Mouse (Mus musculus) kidney, postnatal 10 days (tissue): ENCODE data around the gene Bok.

Experiments
- DNase-seq: peaks from one replicate; pipeline ENCODE4 v3.0.0; 2021; ENCODE audit warnings: mixed read lengths

Gene Bok

DNA sequence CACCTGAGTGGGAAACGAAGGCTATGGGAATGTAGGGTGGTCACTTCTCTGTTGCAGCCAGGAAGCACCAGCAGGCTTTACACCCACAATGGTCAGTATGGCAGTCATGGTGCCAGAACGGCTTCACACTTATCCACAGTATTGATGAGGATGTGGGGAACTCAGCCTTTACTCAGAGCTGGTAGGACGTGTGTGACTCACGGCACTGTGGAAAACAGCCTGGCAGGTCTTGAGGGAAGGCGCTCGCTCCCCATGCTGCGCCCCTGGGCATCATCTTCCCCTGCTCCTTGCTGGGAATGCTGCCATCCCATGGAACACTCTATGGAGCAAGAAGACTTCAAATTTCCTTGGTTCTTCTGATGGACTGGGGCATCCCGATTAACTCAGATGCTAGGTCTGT, 5.6 kb downstream of the Bok start:
- no peak for DNase-seq

DNA sequence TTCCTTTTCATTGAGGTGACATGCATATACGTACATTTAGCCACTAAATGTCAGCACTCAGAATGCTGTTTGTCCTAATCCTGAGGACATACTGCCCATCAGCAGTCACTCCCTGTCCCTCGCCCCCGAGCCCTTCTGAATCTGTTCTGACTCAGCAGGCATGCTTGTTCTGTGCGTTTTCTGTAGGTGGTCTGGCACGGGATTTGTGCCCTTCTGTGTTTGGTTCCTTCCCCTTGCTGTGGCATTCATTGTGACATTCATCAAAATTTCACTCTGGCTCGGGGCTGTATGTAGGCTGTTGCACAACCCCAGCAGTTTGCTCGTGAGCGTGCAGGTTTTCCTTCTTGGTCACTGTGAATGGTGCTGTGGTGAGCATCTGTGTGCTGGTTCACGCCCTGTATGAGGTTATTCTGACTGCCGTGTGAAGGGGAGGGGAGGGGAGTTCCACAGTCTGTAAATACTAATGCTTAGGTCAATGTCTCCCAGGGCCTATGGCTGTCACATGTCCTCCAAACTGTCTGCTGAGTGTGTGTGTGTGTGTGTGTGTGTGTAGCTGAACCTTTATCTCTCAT, 6.4 kb downstream of the Bok start:
- no peak for DNase-seq

- DNase-seq: no peak
These were observed 7.3 kb downstream of the Bok start for GRCm38 (mm10) chr1:93692773-93693172.

- DNase-seq: no peak
These were observed 8.0 kb downstream of the Bok start for GRCm38 (mm10) chr1:93693502-93693901.

GRCm38 (mm10) chr1:93693943-93694342, 8.5 kb downstream of the Bok start:
- peak; percentile 27 for DNase-seq

DNA sequence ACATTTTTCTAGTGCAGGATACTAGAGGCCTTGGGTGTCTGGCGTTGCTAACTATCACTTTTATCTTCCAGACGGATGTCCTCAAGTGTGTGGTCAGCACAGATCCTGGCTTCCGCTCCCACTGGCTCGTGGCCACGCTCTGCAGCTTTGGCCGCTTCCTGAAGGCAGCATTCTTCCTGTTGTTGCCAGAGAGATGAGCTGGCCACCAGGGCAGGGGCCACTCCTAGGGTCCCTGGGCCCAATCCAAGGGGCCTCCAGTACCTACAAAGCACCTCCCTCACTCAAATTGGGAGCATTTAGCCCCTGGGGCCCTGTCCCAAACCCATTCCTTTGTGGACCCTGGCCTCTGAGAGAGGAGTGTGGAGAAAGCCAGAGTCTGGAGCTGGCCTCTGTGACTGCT, 9.5 kb downstream of the Bok start:
- DNase-seq: peak; percentile 88

DNA sequence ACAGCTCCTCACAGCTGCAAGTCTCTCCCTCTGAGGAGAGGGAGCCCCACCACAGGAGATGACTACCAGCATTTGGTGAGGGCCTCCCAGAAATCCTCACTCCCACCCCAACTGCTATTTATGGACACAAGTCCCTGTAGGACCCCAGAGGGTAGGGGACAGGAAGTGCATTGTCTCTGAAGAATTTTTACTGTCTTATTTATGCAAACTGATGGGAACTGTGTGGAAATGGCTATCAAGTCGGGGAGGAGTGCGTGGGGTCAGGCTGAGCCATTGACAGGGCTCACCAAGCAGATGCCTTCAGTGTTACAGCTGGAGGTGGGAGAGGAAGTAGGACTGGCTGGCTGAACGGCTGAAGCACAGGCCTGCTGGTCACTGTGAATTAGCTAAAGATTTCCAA, 11.9 kb downstream of the Bok start:
- peak; percentile 71 for DNase-seq

DNA sequence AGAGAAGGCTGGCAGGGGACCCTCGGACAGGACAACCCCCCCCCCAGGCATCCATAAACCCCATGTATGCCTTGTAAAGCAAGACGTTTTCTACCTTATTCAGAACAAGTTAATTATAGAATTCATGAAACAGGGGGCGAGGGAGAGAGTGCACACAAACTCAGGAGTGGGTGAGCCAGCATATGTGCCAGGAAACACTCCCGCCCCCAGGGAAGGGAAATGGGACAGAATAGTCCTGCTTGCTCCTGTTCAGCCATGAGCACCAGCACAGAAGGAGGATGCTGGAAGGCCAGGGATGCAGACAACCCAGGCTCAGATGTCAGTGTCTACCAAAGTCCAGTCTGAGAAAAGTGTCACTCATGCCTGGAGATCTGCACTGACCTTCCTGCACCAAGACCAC, 13.7 kb downstream of the Bok start:
- DNase-seq: no peak

DNA sequence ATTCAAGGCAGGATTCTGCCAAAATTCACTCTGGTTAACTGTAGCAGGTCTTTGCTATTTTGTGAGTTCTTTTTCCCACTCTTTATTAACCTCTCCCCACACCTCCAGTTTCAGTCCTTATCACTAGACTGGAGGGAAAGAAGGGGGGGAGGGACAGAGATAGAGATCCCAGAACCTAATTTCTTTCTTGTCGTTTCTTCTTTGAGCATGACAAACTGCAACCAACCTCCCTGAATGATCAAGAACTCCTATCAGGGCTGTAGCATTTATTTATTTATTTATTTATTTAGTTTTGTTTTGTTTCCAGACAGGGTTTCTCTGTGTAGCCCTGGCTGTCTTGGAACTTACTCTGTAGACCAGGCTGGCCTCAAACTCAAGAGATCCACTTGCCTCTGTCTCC, 16.6 kb downstream of the Bok start:
- DNase-seq: no peak

DNA sequence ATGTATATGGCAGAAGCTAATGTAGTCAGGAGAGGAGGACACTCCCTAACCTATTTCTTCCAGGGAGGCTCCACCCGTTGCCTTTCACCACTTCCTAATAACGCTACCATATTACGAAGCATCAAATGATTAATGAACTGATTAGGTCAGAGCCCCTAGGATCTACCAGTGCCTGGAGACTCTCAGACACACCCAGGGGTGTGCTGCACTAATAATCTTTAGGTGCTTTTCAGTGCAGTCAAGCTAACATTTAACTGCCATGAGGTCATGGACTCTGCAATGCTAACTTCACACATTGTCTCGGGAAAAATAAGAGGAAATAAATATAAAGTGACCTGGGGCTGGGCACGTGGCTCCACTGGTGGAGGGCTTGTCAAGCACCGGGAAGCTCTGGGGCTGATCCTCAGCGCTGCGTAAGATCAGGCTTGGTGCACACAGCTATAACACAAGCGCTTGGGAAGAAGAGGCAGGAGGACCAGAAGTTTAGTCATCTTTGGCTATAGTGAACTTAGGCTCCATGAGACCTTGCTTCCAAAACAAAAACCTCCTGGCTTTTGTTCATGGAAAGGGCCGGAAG, 18.1 kb downstream of the Bok start:
- DNase-seq: no peak

GRCm38 (mm10) chr1:93704341-93704740, 18.9 kb downstream of the Bok start:
- DNase-seq: no peak

GRCm38 (mm10) chr1:93705389-93705788, 19.9 kb downstream of the Bok start:
- no peak for DNase-seq

GRCm38 (mm10) chr1:93716166-93716565, 30.7 kb downstream of the Bok start:
- DNase-seq: no peak

GRCm38 (mm10) chr1:93721557-93721956, 36.1 kb downstream of the Bok start:
- DNase-seq: no peak

- no peak for DNase-seq
These were observed 39.2 kb downstream of the Bok start for GRCm38 (mm10) chr1:93724623-93725022.

GRCm38 (mm10) chr1:93725665-93726064, 40.2 kb downstream of the Bok start:
- DNase-seq: no peak

DNA sequence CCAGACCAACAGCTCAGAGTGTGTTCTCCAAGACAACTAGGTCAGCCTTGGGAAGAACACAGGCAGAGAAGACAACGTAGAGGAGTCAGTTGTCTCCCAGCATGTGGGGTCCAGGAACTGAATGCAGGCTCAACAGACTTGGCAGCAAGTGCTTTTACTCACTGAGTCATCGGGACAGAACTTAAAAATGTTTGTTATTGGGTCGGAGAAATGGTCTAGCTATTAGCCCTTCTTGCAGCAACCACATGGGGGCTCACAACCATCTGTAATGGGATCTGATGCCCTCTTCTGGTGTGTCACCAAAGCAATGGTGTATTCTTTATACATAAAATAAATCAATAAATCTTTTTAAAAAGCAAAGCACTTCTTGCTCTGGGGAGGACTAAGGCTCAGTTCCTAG, 40.7 kb downstream of the Bok start:
- no peak for DNase-seq

DNA sequence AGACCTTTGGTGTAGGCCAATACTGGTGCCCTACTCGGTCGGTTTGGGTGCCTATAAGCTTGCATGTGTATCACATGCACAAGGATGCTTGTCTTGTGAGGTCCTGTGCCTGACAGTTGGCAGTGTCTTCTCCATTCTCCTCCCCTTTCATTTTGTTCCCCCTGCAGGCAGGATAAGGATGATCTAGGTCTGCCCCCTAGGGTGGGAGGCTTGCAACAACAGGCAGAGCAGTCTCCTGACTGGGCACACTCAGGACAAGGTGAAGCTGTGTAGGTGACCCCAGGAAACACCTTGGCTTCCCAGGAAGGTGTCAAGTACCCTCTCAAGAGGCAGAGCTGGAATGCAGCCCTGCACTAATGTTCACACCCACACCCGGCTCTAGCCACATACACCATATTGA, 41.5 kb downstream of the Bok start:
- peak; percentile 76 for DNase-seq

GRCm38 (mm10) chr1:93731103-93731502, 45.6 kb downstream of the Bok start:
- no peak for DNase-seq

DNA sequence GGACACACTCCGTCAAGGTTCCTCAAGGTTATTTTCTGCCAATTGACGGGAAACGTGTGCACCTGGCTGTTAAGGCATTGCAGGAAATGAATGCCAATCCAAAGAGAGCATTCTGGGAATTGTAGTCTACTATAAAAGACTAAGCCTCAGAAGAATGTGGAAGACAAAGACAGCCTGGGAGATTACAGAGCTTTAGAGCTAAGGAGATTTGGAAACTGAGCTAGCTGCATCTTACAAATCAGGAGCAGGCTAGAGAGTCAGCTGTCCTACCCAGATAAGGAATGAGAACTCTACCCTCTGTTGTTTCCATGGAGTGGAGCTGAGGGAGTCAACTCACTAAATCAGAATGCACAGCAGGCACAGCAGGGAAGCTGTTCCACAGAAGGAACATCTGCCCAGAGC, 46.4 kb downstream of the Bok start:
- no peak for DNase-seq

GRCm38 (mm10) chr1:93735859-93736258, 50.4 kb downstream of the Bok start:
- no peak for DNase-seq

GRCm38 (mm10) chr1:93737711-93738110, 52.3 kb downstream of the Bok start:
- no peak for DNase-seq

DNA sequence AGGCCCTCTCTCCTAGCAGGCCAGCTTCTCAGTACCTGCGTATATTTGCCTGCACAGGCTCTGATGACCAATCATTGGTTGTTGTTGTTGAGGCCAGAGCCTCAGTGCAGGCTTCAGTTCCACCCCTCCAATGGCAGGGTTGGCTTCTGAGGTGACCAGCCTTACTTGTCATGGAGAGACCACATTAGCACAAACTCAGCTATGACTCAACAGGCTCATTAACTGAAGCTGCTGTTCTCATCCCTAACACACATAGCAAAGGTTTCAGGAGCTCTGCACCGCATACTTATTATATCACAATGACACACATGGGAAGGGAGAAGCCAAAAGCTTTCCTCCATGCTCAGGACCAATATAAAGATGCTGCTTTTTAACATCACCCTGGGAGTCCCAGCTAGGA, 55.2 kb downstream of the Bok start:
- no peak for DNase-seq

- no peak for DNase-seq
These were observed 56.5 kb downstream of the Bok start for GRCm38 (mm10) chr1:93741987-93742386.

DNA sequence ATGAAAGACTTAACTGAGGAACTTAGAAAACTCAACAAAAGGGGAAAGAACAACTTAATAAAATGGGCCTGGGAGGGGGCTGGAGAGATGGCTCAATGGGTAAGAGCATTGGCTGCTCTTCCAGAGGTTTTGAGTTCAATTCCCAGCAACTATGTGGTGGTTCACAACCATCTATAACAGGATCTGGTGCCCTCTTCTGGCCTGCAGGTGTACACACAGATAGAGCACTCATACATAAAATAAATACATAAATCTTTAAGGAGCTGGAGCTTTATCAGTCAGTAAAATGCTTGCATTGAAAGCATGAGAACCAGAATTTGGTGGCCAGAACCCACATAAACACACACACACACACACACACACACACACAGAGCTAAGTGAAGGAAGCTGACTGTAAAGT, 57.5 kb downstream of the Bok start:
- no peak for DNase-seq
